Mouse (Mus musculus) brain, adult 2 months (tissue): ENCODE data around the gene Mtx1.
"Not testable (repeated sequence)": the region's sequence is repeated elsewhere in the genome, so short reads cannot be mapped to it uniquely, and the experiment has no call there.

Experiments used
- DNase-seq: peaks from one replicate; pipeline ENCODE4 v3.0.0; 2011; ENCODE audit warnings: low read depth, low spot score

Gene Mtx1

GRCm38 (mm10) chr3:89183058-89183958 is 43.6 kb downstream of the Mtx1 start, which contains the start of gene Fam189b:
Gene Fam189b (plus strand): TSS chr3:89183143.
- DNase-seq = peak; percentile 98

- DNase-seq = no peak
Observed at GRCm38 (mm10) chr3:89182531-89183057, 44.3 kb downstream of the Mtx1 start.

GRCm38 (mm10) chr3:89181749-89182500 is 45.0 kb downstream of the Mtx1 start:
- no peak for DNase-seq

- no peak for DNase-seq
Observed at GRCm38 (mm10) chr3:89179056-89179455, 47.8 kb downstream of the Mtx1 start.

- no peak for DNase-seq
Observed at GRCm38 (mm10) chr3:89178107-89178385, 48.8 kb downstream of the Mtx1 start.

- DNase-seq = peak; percentile 99
Observed at GRCm38 (mm10) chr3:89177242-89178106, 49.4 kb downstream of the Mtx1 start, which contains the start of gene Scamp3. Gene Scamp3 (plus strand): TSS chr3:89177473.

- no peak for DNase-seq
Observed at GRCm38 (mm10) chr3:89176421-89176820, 50.5 kb downstream of the Mtx1 start.

GRCm38 (mm10) chr3:89175544-89175943 is 51.3 kb downstream of the Mtx1 start:
- no peak for DNase-seq

- no peak for DNase-seq
Observed at GRCm38 (mm10) chr3:89174844-89175243, 52.0 kb downstream of the Mtx1 start.

- no peak for DNase-seq
Observed at GRCm38 (mm10) chr3:89166945-89167344, 59.9 kb downstream of the Mtx1 start.

GRCm38 (mm10) chr3:89165268-89165870 is 61.5 kb downstream of the Mtx1 start:
- DNase-seq = no peak

GRCm38 (mm10) chr3:89164506-89165267 is 62.2 kb downstream of the Mtx1 start, which contains the start of gene Clk2:
Gene Clk2 (plus strand): TSS chr3:89164795.
- DNase-seq = peak; percentile 96

- no peak for DNase-seq
Observed at GRCm38 (mm10) chr3:89163643-89164245, 63.1 kb downstream of the Mtx1 start.

- no peak for DNase-seq
Observed at GRCm38 (mm10) chr3:89163123-89163522, 63.8 kb downstream of the Mtx1 start.

GRCm38 (mm10) chr3:89161786-89162185 is 65.1 kb downstream of the Mtx1 start:
- DNase-seq = no peak

- not testable (repeated sequence) for DNase-seq
Observed at GRCm38 (mm10) chr3:89161207-89161606, 65.7 kb downstream of the Mtx1 start.

GRCm38 (mm10) chr3:89159616-89160344 is 67.1 kb downstream of the Mtx1 start, which contains the start of gene Hcn3:
Gene Hcn3 (minus strand): TSS chr3:89160196.
- DNase-seq = peak; percentile 82

GRCm38 (mm10) chr3:89159211-89159610 is 67.7 kb downstream of the Mtx1 start:
- peak; percentile 19 for DNase-seq
